Mouse (Mus musculus): Measurements from ENCODE around the gene Cald1.

DNA sequence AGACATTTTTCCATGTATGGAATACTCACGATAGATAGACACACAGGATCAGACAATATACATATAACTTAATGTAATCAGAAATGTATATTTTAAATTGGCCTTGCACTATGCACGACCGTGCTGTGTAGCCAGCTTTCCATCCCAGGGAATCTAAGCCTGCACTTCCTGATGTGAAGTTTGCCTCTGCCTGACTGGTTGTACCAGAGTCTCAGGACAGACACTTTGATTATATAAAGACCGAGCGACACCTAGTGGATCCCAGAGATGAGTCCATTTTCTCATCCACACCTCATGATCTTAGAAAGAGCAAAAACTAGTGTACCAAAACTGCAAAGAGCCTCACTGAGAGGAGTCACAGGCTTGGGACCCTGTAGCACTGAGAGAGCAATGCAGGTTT, 156.1 kb downstream of the Cald1 start:
- TF ChIP-seq POLR2A (IDR thresholded peaks at IDR 0.05; ENCODE audit: extremely low read depth, insufficient read depth, low read length) (no peak), CTCF (IDR thresholded peaks at IDR 0.05; ENCODE audit: low read depth, low read length) (no peak)
